Mouse (Mus musculus) frontal cortex, postnatal 10 days (tissue): ENCODE data around the gene Ppp3ca.

Experiments used
- DNase-seq, 2 experiments: peaks; one replicate each; pipeline ENCODE4 v3.0.0; 2022; ENCODE audit warnings: low spot score in 2 of 2, mixed read lengths in 1 of 2

The Ppp3ca gene

GRCm38 (mm10) chr3:136911276-136911675 lies 241.4 kb downstream of the Ppp3ca start:
- DNase-seq, result no peak

- DNase-seq, result no peak
These were observed 247.2 kb downstream of the Ppp3ca start for GRCm38 (mm10) chr3:136917080-136917479.

- DNase-seq, result no peak
These were observed 263.1 kb downstream of the Ppp3ca start for GRCm38 (mm10) chr3:136933071-136933470.

- no peak for DNase-seq
These were observed 271.0 kb downstream of the Ppp3ca start for GRCm38 (mm10) chr3:136940733-136941601.

- DNase-seq, result no peak
These were observed 271.6 kb downstream of the Ppp3ca start for GRCm38 (mm10) chr3:136941602-136941926.

GRCm38 (mm10) chr3:136945550-136945949 lies 275.6 kb downstream of the Ppp3ca start:
- no peak for DNase-seq

GRCm38 (mm10) chr3:136946662-136947061 lies 276.7 kb downstream of the Ppp3ca start:
- no peak for DNase-seq

GRCm38 (mm10) chr3:136948142-136948541 lies 278.2 kb downstream of the Ppp3ca start:
- no peak for DNase-seq

- no peak for DNase-seq
These were observed 281.9 kb downstream of the Ppp3ca start for GRCm38 (mm10) chr3:136951792-136952191.

GRCm38 (mm10) chr3:136952822-136953221 lies 282.9 kb downstream of the Ppp3ca start:
- DNase-seq, result no peak

GRCm38 (mm10) chr3:136955043-136955442 lies 285.1 kb downstream of the Ppp3ca start:
- DNase-seq, result no peak

- DNase-seq, result no peak
These were observed 290.4 kb downstream of the Ppp3ca start for GRCm38 (mm10) chr3:136960314-136960713.

GRCm38 (mm10) chr3:136966786-136967185 lies 296.9 kb downstream of the Ppp3ca start:
- no peak for DNase-seq

- no peak for DNase-seq
These were observed 297.6 kb downstream of the Ppp3ca start for GRCm38 (mm10) chr3:136967510-136967909.

GRCm38 (mm10) chr3:136969796-136970195 lies 299.9 kb downstream of the Ppp3ca start:
- DNase-seq, result no peak

GRCm38 (mm10) chr3:136977859-136978258 lies 307.9 kb downstream of the Ppp3ca start:
- DNase-seq, result no peak

- DNase-seq, result no peak
These were observed 311.1 kb downstream of the Ppp3ca start for GRCm38 (mm10) chr3:136980915-136981588.

- no peak for DNase-seq
These were observed 311.6 kb downstream of the Ppp3ca start for GRCm38 (mm10) chr3:136981589-136981924.

- no peak for DNase-seq
These were observed 312.1 kb downstream of the Ppp3ca start for GRCm38 (mm10) chr3:136982021-136982420.

GRCm38 (mm10) chr3:136986096-136986881 lies 316.4 kb downstream of the Ppp3ca start:
- DNase-seq, result no peak
